Mouse (Mus musculus): ENCODE measurements around the gene Oxct1.

DNA sequence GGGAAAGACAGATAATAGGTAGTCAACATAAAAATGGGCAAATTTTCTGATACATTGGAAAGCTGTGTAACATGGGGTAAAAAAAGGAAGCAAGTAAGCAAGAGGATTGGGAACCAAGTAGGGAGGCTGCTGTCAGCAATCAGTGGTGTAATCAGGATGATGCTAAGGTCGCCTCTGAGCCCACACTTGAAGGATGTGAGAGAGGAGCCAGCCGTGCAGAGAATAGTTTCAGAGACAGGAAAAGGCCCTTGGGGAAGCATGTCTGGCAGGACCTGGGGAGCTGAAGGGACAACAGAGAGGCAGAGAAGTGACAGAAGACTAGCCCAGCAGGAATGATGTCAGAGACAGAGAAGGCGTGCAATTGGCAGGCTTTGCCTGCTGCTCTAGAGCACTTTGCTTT, 16.2 kb downstream of the Oxct1 start:
- TF ChIP-seq CTCF (IDR thresholded peaks at IDR 0.05; ENCODE audit: borderline replicate concordance, control insufficient read depth, extremely low read depth, insufficient read depth, low read length, poor library complexity) (no peak), POLR2A (IDR thresholded peaks at IDR 0.05; ENCODE audit: control insufficient read depth, extremely low read depth, insufficient read depth, low read length, poor library complexity) (no peak)

Measured in thymus, adult 2 months (tissue).